Mouse (Mus musculus) ES-E14 (cell line): Measurements from ENCODE around the gene Foxo1.

Experiments used
- CHD2 ChIP-seq: IDR thresholded peaks from 2 replicates; pipeline ENCODE4 v1.6.1; 2014; ENCODE audit warnings: mild to moderate bottlenecking, low read depth, low read length, inconsistent platforms
- HCFC1 ChIP-seq: IDR thresholded peaks from 2 replicates; pipeline ENCODE4 v1.6.1; 2012; ENCODE audit warnings: low read length, inconsistent platforms, borderline replicate concordance; ENCODE audit not compliant: insufficient read depth
- ZC3H11A ChIP-seq: IDR thresholded peaks from 2 replicates; pipeline ENCODE4 v1.6.1; 2012; ENCODE audit warnings: low read depth, mild to moderate bottlenecking, inconsistent platforms, low read length, borderline replicate concordance

DNA sequence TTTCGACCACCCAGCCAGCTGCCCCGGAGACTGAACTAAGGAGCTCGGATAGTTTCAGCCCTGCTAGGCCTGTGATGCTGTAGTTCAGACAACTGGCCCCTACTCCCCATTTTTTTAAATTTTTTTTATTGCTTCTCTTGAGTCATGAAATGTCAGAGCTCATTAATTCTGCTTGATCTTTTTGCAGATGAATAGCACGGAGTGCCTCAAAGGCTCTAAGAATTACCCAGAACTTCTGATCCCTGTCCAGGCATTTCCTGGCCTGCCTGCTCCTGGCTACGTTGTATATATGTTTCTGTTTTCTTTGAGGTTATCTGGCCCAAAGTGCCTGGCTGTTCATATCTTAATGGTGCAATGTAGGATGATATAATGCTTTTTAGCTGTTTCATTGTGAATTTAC is 108.8 kb downstream of the Foxo1 start:
- TF ChIP-seq HCFC1, result no peak
- TF ChIP-seq ZC3H11A, result no peak
- no peak for TF ChIP-seq CHD2
